Mouse (Mus musculus): ENCODE measurements at regions not wholly inside any gene's neighbourhood (a gene's known extent, or its start where the extent isn't known, plus 50 kb on each side); places are given as distances from the start of the nearest gene placed in this dataset.

DNA sequence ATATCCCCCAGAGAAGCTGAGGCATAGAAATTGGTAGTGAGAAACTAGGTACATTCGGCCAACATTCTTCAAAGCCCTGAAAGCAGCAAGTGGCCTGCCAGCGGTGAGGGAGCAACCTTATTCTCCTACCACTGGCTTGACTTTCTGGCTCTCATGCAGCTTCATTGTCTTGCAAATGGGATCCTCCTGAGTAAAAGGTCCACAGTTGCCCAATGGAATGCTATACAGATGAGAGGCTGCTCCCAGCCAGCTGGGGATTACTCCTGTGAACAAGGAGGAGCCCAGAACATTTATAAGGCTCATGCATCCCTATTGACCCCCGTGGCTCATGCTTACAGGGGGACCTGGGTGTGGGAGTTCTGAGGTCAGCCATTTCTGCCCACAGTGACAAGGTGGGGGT is 1675.9 kb upstream of the Gm6569 start:
- TF ChIP-seq CTCF (IDR thresholded peaks at IDR 0.05; ENCODE audit: control insufficient read depth, insufficient read depth, low read length), result no peak
- no peak for TF ChIP-seq POLR2A (IDR thresholded peaks at IDR 0.05; ENCODE audit: borderline replicate concordance, control insufficient read depth, low read depth, low read length)

Measured in bone marrow, adult 2 months (tissue).